Mouse (Mus musculus) stomach, embryonic 16.5 days (tissue): ENCODE results near the gene Golga5. TPM values are rescaled to one million over a fixed set of nuclear protein-coding genes. Genes with fewer than 3 reads are reported as not detected.

ENCODE experiments used
- ATAC-seq: fragments of 200-750 bp; cut with Nextera tagmentation; 2 replicates; pipeline ENCODE4 v1.8.0; 2017; ENCODE audit warnings: moderate number of reproducible peaks, moderate TSS enrichment; ENCODE audit not compliant: insufficient read depth, low FRiP score
- H3K27ac ChIP-seq: fragments of 300-500 bp; sonication (generic); 2 replicates; pipeline ENCODE4 v1.5.1; 2014; ENCODE audit warnings: low read length
- H3K27me3 ChIP-seq: fragments of 300-500 bp; sonication (generic); 2 replicates; pipeline ENCODE4 v1.6.1; 2014; ENCODE audit warnings: low read length, control low read depth, mixed read lengths; ENCODE audit not compliant: control insufficient read depth, insufficient read depth
- H3K36me3 ChIP-seq: fragments of 300-500 bp; sonication (generic); 2 replicates; pipeline ENCODE4 v1.6.1; 2014; ENCODE audit warnings: low read length; ENCODE audit not compliant: control insufficient read depth, insufficient read depth
- H3K4me1 ChIP-seq: fragments of 300-500 bp; sonication (generic); 2 replicates; pipeline ENCODE4 v1.6.1; 2014; ENCODE audit warnings: low read length, control low read depth, mixed read lengths; ENCODE audit not compliant: control insufficient read depth, insufficient read depth
- H3K4me2 ChIP-seq: fragments of 300-500 bp; sonication (generic); 2 replicates; pipeline ENCODE4 v1.6.1; 2014; ENCODE audit warnings: low read depth, low read length, mixed read lengths
- H3K4me3 ChIP-seq: fragments of 300-500 bp; sonication (generic); replicated peaks from 2 replicates; pipeline ENCODE4 v1.5.1; 2014; ENCODE audit warnings: mild to moderate bottlenecking, low read length
- H3K9ac ChIP-seq: fragments of 300-500 bp; sonication (generic); 2 replicates; pipeline ENCODE4 v1.6.1; 2014; ENCODE audit warnings: low read length
- H3K9me3 ChIP-seq: fragments of 300-500 bp; sonication (generic); replicated peaks from 2 replicates; pipeline ENCODE4 v1.6.1; 2016; ENCODE audit warnings: low read length, control low read depth; ENCODE audit not compliant: control insufficient read depth
- WGBS: fragments of 180-500 bp; shearing (Covaris S2); extraction: QIAGEN DNeasy Blood & Tissue Kit; methylation state at CpG from one replicate; pipeline ENCODE4 v1.1.7; 2014; 5-methylcytosine and 5-hydroxymethylcytosine counted together
- polyA plus RNA-seq: library from polyadenylated mRNA; unstranded; fragments of >200 nt; fragmentation: Nextera tagmentation; extraction: Ambion mirVana; gene quantifications from 2 replicates; pipeline ENCODE4 v1.2.1, GENCODE M21; 2015

Golga5 gene
- polyA plus RNA-seq, 1 experiment from 2014 or later: 35.9 TPM

DNA sequence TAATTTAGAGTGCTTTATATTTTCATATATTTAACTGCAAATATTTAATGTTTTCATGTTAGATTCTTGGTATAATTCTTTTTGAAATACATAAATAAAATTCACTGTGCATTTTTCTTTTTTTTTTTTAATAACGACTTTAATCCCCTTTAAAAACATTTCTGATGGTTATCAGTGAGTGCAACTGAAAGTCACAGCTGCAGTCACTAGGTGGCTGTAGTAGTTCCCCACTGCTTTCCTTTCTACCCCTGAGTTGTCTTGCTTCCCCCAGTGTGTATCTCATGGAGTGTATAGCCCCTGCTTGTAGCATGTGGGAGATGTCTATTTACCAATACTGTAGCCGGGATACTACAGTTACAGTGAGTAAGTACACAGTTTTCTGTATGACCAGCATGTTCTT lies 29.0 kb downstream of the Golga5 start:
- H3K27me3 ChIP-seq: no peaks in the 10 kb centered on the region
- H3K4me3 ChIP-seq: no peak overlapping the region
- H3K4me2 ChIP-seq: no peak overlapping the region
- WGBS: 81% methylated on average over 2 of the region's 2 CpGs
- ATAC-seq: no peak
- H3K9ac ChIP-seq: no peak overlapping the region
- peak overlapping the region; percentile 24; the same call in 1 of the 2 replicates for H3K27ac ChIP-seq
- no peaks in the 10 kb centered on the region for H3K36me3 ChIP-seq
- H3K9me3 ChIP-seq: no peaks in the 10 kb centered on the region
- no peaks in the 10 kb centered on the region; the same call in 1 of the 2 replicates for H3K4me1 ChIP-seq

DNA sequence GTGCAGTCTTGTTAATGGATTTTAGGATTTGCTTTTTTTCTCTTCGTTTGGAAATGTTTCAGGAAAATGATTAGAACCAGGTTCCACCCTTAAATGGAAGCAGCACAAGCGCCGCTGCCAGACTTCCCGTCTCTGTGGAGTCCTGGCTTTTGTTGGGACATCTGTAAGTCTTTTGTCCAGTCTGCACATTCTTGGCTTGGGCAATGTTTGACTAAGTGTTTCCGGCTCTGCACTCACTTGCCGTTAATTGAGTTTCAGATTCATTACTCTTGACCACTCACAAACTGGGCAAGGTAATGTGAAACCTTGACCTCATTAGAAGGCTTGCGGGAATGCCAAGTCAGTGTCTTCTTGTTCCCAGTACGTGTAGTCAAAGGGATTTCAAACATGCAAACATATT lies 29.8 kb downstream of the Golga5 start:
- 46% methylated on average over 8 of the region's 8 CpGs for WGBS
- ATAC-seq: peak; percentile 75

DNA sequence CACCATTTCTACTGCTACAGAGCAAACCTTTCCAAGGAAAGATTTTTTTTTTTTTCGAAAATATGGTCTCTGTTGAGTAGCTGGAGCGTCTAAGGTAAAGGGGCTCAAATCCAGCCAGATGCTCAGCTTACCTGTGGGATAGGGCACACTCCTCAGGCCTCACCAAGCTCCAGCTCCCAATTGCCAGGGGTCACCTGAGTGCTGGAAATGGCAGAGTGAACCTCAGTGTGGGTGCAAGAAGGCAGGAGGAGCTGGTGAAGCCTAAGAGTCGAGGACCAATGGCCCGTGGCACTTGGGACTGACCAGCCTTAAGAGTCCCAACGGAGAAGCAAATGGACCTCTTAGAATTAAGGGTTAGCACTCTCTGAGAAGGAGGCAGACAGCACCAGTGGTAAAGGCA lies 30.3 kb downstream of the Golga5 start:
- Histone ChIP-seq H3K4me1 (no peaks in the 10 kb centered on the region; the same call in 1 of the 2 replicates), H3K4me2 (no peak overlapping the region), H3K9ac (no peak overlapping the region), H3K4me3 (no peak overlapping the region), H3K36me3 (no peaks in the 10 kb centered on the region), H3K9me3 (no peaks in the 10 kb centered on the region), H3K27me3 (no peaks in the 10 kb centered on the region), H3K27ac (peak overlapping the region; percentile 62)
- WGBS: 81% methylated on average over 5 of the region's 5 CpGs
- 0 out of 2 replicates have a peak, but pooled peaks have one; percentile 7 for ATAC-seq

More for the DNA sequence above, 29.8 kb downstream of the Golga5 start:
- no peaks in the 10 kb centered on the region; the same call in 1 of the 2 replicates for H3K4me1 ChIP-seq
- H3K36me3 ChIP-seq: no peaks in the 10 kb centered on the region
- peak overlapping the region; percentile 24; the same call in 1 of the 2 replicates for H3K27ac ChIP-seq
- no peak overlapping the region for H3K4me3 ChIP-seq
- no peak overlapping the region for H3K9ac ChIP-seq
- H3K4me2 ChIP-seq: 0 out of 2 replicates have a peak overlapping the region, but pooled peaks have one; percentile 11
- no peaks in the 10 kb centered on the region for H3K27me3 ChIP-seq
- H3K9me3 ChIP-seq: no peaks in the 10 kb centered on the region

DNA sequence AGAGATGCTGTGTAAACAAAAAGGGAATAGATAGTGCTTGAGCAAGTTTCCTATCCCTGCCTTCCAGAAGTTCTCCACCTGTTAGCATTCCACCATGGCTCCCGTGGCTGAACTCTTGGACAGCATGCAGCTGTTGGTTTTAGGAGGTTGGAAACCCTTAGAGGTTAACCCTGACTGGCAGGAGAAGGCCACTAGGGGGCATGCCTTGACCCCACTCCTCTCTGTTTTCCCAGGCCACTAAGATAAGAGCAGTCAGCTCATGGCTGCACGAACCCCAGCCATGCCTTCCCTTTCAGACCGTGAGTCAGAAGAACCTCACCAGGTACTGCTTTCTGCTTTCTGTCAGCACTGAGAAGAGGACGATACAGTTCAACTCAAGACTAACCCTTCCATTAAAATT lies 30.8 kb downstream of the Golga5 start:
- Histone ChIP-seq H3K27me3 (no peaks in the 10 kb centered on the region), H3K4me2 (no peak overlapping the region), H3K9ac (no peak overlapping the region), H3K27ac (no peak overlapping the region), H3K9me3 (no peaks in the 10 kb centered on the region), H3K4me1 (no peaks in the 10 kb centered on the region; the same call in 1 of the 2 replicates), H3K4me3 (no peak overlapping the region), H3K36me3 (no peaks in the 10 kb centered on the region)
- 62% methylated on average over 4 of the region's 4 CpGs for WGBS
- ATAC-seq: no peak; the same call in 1 of the 2 replicates

DNA sequence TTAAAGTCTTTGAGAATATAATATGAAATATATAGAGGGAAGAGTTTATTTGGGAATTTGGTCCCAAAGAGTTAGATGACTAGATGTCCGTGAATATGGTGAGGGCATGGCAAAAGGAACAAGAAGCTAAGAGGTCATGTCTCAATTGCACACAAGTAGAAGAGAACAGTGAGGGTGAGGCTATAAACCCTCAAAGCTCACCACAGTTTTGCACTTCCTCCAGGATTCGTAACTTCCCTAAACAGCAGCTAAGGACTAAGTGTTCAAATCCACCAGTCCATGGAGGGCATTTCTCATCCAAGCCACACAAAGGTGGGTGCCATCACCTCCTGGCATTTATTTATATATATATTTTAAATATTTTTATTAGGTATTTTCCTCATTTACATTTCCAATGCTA lies 32.1 kb downstream of the Golga5 start:
- no peak overlapping the region for H3K4me2 ChIP-seq
- H3K27ac ChIP-seq: no peak overlapping the region
- no peaks in the 10 kb centered on the region for H3K27me3 ChIP-seq
- H3K4me1 ChIP-seq: no peaks in the 10 kb centered on the region; the same call in 1 of the 2 replicates
- no peaks in the 10 kb centered on the region for H3K9me3 ChIP-seq
- H3K4me3 ChIP-seq: no peak overlapping the region
- 81% methylated on average over 2 of the region's 2 CpGs for WGBS
- no peak for ATAC-seq
- H3K9ac ChIP-seq: no peak overlapping the region
- no peaks in the 10 kb centered on the region for H3K36me3 ChIP-seq

DNA sequence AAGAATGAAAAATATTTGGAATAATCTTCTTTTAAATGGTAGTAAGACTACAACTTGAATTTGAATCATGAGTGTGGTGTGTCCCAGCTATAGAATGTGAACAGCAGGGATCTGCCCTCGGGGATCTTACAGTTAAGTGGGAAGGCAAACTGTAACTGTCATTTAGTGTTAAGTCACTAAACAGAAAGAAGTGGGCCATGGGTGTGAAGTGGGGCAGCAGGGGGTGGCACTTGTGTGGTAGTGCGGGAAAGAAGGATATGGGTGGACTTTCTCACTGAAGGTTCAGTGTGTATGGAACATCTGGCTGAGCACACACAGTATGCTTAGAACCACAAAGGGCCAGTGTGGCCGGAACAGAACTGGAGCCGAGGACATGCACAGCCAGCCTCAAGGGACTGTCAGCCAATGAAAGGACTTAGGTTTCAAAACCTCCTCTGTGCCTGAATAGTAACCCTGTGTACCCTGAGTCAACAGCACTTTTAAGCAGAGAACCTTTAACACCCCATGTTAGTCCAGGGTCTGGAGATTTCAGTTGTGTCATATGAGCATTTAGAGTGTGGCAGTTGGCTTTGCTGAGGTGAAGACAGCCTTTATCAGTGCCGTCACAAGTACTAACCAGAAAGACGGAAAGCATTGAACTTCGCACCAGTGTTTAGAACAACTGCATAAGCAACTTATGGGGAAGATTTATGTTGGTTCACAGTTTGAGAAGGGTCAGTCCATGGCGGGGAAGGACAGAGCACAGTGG lies 33.1 kb downstream of the Golga5 start:
- no peak for ATAC-seq
- Histone ChIP-seq H3K9me3 (no peaks in the 10 kb centered on the region), H3K36me3 (no peaks in the 10 kb centered on the region), H3K27me3 (no peaks in the 10 kb centered on the region), H3K4me3 (no peak overlapping the region), H3K4me2 (no peak overlapping the region), H3K4me1 (no peaks in the 10 kb centered on the region; the same call in 1 of the 2 replicates), H3K9ac (no peak overlapping the region), H3K27ac (no peak overlapping the region)
- 75% methylated on average over 8 of the region's 8 CpGs for WGBS

DNA sequence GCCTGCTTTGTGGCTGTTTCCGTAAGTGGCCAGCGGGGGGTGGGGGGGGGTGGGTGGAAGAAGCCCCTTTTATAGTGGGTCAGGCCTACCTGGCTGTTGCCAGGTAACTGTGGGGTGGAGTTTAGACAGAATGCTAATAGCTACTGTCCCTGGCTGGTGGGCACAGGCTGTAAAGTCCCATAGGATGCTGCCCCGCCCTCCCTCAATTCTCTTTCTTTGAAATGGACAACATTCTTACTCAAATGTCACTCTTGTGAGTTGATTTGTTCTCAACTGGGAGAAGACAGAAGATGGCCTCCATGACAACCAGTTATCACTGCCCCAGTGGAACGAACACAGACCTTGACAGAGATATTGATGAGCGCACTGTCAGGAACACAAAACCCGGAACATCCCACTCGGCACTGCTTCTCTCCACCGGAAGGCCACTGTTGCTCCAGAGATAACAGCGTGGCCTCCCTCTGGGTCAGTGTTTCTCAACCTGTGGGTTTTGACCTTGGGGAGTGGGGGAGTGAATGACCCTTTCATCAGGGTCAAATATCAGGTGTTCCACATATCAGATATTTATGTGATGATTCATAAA lies 36.3 kb downstream of the Golga5 start:
- Histone ChIP-seq H3K4me1 (no peaks in the 10 kb centered on the region), H3K9me3 (no peaks in the 10 kb centered on the region)

DNA sequence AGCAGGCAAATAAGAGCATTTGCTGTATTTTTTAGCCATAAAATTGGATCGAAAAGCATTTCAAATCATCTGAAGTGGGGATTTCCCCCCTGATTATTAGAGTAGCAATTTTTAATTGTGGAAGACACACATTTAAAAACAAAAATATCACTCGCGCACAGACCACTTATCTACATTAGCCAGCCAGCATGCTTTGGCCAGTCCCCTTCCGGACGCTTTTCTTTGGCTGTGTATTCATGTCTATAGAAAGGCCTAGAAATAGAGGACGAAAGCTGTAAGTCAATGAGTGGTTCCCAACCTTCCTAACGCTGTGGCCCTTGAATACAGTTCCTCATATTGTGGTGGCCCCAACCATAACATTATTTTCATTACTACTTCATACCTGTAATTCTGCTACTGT lies 37.0 kb downstream of the Golga5 start:
- no peak for ATAC-seq
- Histone ChIP-seq H3K36me3 (no peaks in the 10 kb centered on the region), H3K4me3 (no peak overlapping the region), H3K9me3 (no peaks in the 10 kb centered on the region), H3K9ac (no peak overlapping the region), H3K27ac (no peak overlapping the region), H3K4me1 (no peaks in the 10 kb centered on the region), H3K27me3 (no peaks in the 10 kb centered on the region), H3K4me2 (no peak overlapping the region)
- WGBS: 88% methylated on average over 7 of the region's 7 CpGs

More for the DNA sequence above, 36.3 kb downstream of the Golga5 start:
- Histone ChIP-seq H3K4me3 (no peak overlapping the region), H3K4me2 (no peak overlapping the region), H3K36me3 (no peaks in the 10 kb centered on the region), H3K27me3 (no peaks in the 10 kb centered on the region), H3K27ac (no peak overlapping the region), H3K9ac (no peak overlapping the region)
- ATAC-seq: no peak
- WGBS: 67% methylated on average over 9 of the region's 9 CpGs

DNA sequence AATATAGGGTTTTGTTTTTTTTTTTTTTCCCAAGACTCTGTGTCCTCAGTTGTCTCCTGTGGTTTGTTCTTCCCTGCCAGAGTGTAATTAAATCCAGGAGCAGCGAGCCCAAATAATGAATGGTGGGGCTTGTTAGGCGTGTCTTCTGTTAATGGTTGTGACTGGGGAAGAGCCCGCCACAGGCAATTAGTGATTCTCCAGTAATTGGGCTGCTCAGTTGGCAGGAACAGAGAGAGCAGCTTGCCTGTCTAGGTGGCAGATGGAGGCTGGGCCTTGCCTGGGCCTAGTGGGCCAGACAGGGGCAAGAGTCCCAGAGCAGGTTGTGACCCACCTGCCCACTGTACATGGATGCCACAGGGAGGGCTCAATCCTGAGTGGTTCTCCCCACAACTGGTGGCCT lies 42.4 kb downstream of the Golga5 start:
- 57% methylated on average over 3 of the region's 3 CpGs for WGBS
- H3K9me3 ChIP-seq: no peaks in the 10 kb centered on the region
- H3K4me2 ChIP-seq: no peak overlapping the region
- H3K4me1 ChIP-seq: no peaks in the 10 kb centered on the region
- no peak for ATAC-seq
- no peaks in the 10 kb centered on the region for H3K36me3 ChIP-seq
- no peak overlapping the region for H3K4me3 ChIP-seq
- H3K27me3 ChIP-seq: no peaks in the 10 kb centered on the region
- no peak overlapping the region for H3K9ac ChIP-seq
- no peak overlapping the region for H3K27ac ChIP-seq
